Mouse (Mus musculus): ENCODE results near the gene Habp2. TPM values are rescaled to one million over a fixed set of nuclear protein-coding genes. Genes with fewer than 3 reads are reported as not detected.

Habp2 gene
- polyA plus RNA-seq, 1 experiment from 2014 or later = not detected

GRCm38 (mm10) chr19:56297264-56297663 lies 10.3 kb downstream of the Habp2 start:
- Histone ChIP-seq H3K27ac (replicated peaks; ENCODE audit: low read depth, low read length) (no peak overlapping the region), H3K27me3 (ENCODE audit: control insufficient read depth, insufficient read depth, low read length) (no peaks in the 10 kb centered on the region), H3K4me1 (ENCODE audit: control insufficient read depth, insufficient read depth, low read length) (no peaks in the 10 kb centered on the region), H3K9me3 (replicated peaks; ENCODE audit: control insufficient read depth, low read length) (no peaks in the 10 kb centered on the region), H3K36me3 (replicated peaks; ENCODE audit: control insufficient read depth, insufficient read depth, low read depth, low read length) (no peaks in the 10 kb centered on the region), H3K4me3 (ENCODE audit: low read depth, low read length) (no peak overlapping the region), H3K9ac (replicated peaks; ENCODE audit: low read length) (no peak overlapping the region), H3K4me2 (ENCODE audit: low read depth, low read length) (no peak overlapping the region)
- DNase-seq (ENCODE audit: low spot score) = no peak
- WGBS = 71% methylated on average over 3 of the region's 3 CpGs
- ATAC-seq (replicated peaks; ENCODE audit: insufficient number of reproducible peaks, low FRiP score, low TSS enrichment, low read depth) = no peak

GRCm38 (mm10) chr19:56300835-56301234 lies 13.9 kb downstream of the Habp2 start:
- H3K4me3 ChIP-seq (ENCODE audit: low read depth, low read length) = no peak overlapping the region
- no peaks in the 10 kb centered on the region for H3K27me3 ChIP-seq (ENCODE audit: control insufficient read depth, insufficient read depth, low read length)
- WGBS = 65% methylated on average over 11 of the region's 11 CpGs
- H3K9me3 ChIP-seq (replicated peaks; ENCODE audit: control insufficient read depth, low read length) = no peaks in the 10 kb centered on the region
- H3K9ac ChIP-seq (replicated peaks; ENCODE audit: low read length) = no peak overlapping the region
- no peaks in the 10 kb centered on the region for H3K36me3 ChIP-seq (replicated peaks; ENCODE audit: control insufficient read depth, insufficient read depth, low read depth, low read length)
- no peak overlapping the region for H3K4me2 ChIP-seq (ENCODE audit: low read depth, low read length)
- H3K4me1 ChIP-seq (ENCODE audit: control insufficient read depth, insufficient read depth, low read length) = no peaks in the 10 kb centered on the region
- DNase-seq (ENCODE audit: low spot score) = no peak
- no peak for ATAC-seq (replicated peaks; ENCODE audit: insufficient number of reproducible peaks, low FRiP score, low TSS enrichment, low read depth)
- H3K27ac ChIP-seq (replicated peaks; ENCODE audit: low read depth, low read length) = no peak overlapping the region

GRCm38 (mm10) chr19:56316531-56316930 lies 29.6 kb downstream of the Habp2 start:
- H3K9ac ChIP-seq (replicated peaks; ENCODE audit: low read length) = no peak overlapping the region
- H3K27ac ChIP-seq (replicated peaks; ENCODE audit: low read depth, low read length) = no peak overlapping the region
- no peaks in the 10 kb centered on the region for H3K27me3 ChIP-seq (ENCODE audit: control insufficient read depth, insufficient read depth, low read length)
- H3K4me3 ChIP-seq (ENCODE audit: low read depth, low read length) = no peak overlapping the region
- 78% methylated on average over 3 of the region's 3 CpGs for WGBS
- no peak overlapping the region for H3K4me2 ChIP-seq (ENCODE audit: low read depth, low read length)
- no peaks in the 10 kb centered on the region for H3K36me3 ChIP-seq (replicated peaks; ENCODE audit: control insufficient read depth, insufficient read depth, low read depth, low read length)
- no peak for DNase-seq (ENCODE audit: low spot score)
- ATAC-seq (replicated peaks; ENCODE audit: insufficient number of reproducible peaks, low FRiP score, low TSS enrichment, low read depth) = no peak
- H3K4me1 ChIP-seq (ENCODE audit: control insufficient read depth, insufficient read depth, low read length) = 0 out of 2 replicates have a peak, but pooled peaks cover 3% of the 10 kb centered on the region
- no peaks in the 10 kb centered on the region for H3K9me3 ChIP-seq (replicated peaks; ENCODE audit: control insufficient read depth, low read length)

GRCm38 (mm10) chr19:56319219-56319618 lies 32.3 kb downstream of the Habp2 start:
- Histone ChIP-seq H3K9me3 (replicated peaks; ENCODE audit: control insufficient read depth, low read length) (no peaks in the 10 kb centered on the region), H3K9ac (replicated peaks; ENCODE audit: low read length) (no peak overlapping the region), H3K4me2 (ENCODE audit: low read depth, low read length) (no peak overlapping the region), H3K4me3 (ENCODE audit: low read depth, low read length) (no peak overlapping the region), H3K27ac (replicated peaks; ENCODE audit: low read depth, low read length) (no peak overlapping the region), H3K27me3 (ENCODE audit: control insufficient read depth, insufficient read depth, low read length) (no peaks in the 10 kb centered on the region), H3K4me1 (ENCODE audit: control insufficient read depth, insufficient read depth, low read length) (0 out of 2 replicates have a peak, but pooled peaks cover 3% of the 10 kb centered on the region), H3K36me3 (replicated peaks; ENCODE audit: control insufficient read depth, insufficient read depth, low read depth, low read length) (no peaks in the 10 kb centered on the region)
- no peak for DNase-seq (ENCODE audit: low spot score)
- no peak for ATAC-seq (replicated peaks; ENCODE audit: insufficient number of reproducible peaks, low FRiP score, low TSS enrichment, low read depth)
- whole genome bisulfite sequencing = 92% methylated on average over 7 of the region's 7 CpGs

GRCm38 (mm10) chr19:56319629-56320028 lies 32.7 kb downstream of the Habp2 start:
- WGBS = 86% methylated on average over 6 of the region's 6 CpGs
- H3K4me2 ChIP-seq (ENCODE audit: low read depth, low read length) = no peak overlapping the region
- no peaks in the 10 kb centered on the region for H3K36me3 ChIP-seq (replicated peaks; ENCODE audit: control insufficient read depth, insufficient read depth, low read depth, low read length)

GRCm38 (mm10) chr19:56320186-56320860 lies 33.4 kb downstream of the Habp2 start:
- H3K36me3 ChIP-seq (replicated peaks; ENCODE audit: control insufficient read depth, insufficient read depth, low read depth, low read length) = no peaks in the 10 kb centered on the region
- DNase-seq (ENCODE audit: low spot score) = peak; percentile 63
- no peaks in the 10 kb centered on the region for H3K9me3 ChIP-seq (replicated peaks; ENCODE audit: control insufficient read depth, low read length)
- no peak overlapping the region for H3K4me3 ChIP-seq (ENCODE audit: low read depth, low read length)
- 0 out of 2 replicates have a peak, but pooled peaks have one; percentile 15 for ATAC-seq (replicated peaks; ENCODE audit: insufficient number of reproducible peaks, low FRiP score, low TSS enrichment, low read depth)
- H3K9ac ChIP-seq (replicated peaks; ENCODE audit: low read length) = peak overlapping the region; percentile 53
- H3K4me1 ChIP-seq (ENCODE audit: control insufficient read depth, insufficient read depth, low read length) = 0 out of 2 replicates have a peak, but pooled peaks cover 3% of the 10 kb centered on the region
- peak overlapping the region; percentile 34 for H3K4me2 ChIP-seq (ENCODE audit: low read depth, low read length)
- no peaks in the 10 kb centered on the region for H3K27me3 ChIP-seq (ENCODE audit: control insufficient read depth, insufficient read depth, low read length)
- no peak overlapping the region for H3K27ac ChIP-seq (replicated peaks; ENCODE audit: low read depth, low read length)
- WGBS = 11% methylated on average over 26 of the region's 26 CpGs

More at GRCm38 (mm10) chr19:56319629-56320028, 32.7 kb downstream of the Habp2 start:
- Histone ChIP-seq H3K27me3 (ENCODE audit: control insufficient read depth, insufficient read depth, low read length) (no peaks in the 10 kb centered on the region), H3K9ac (replicated peaks; ENCODE audit: low read length) (no peak overlapping the region), H3K27ac (replicated peaks; ENCODE audit: low read depth, low read length) (no peak overlapping the region), H3K4me1 (ENCODE audit: control insufficient read depth, insufficient read depth, low read length) (0 out of 2 replicates have a peak, but pooled peaks cover 3% of the 10 kb centered on the region), H3K9me3 (replicated peaks; ENCODE audit: control insufficient read depth, low read length) (no peaks in the 10 kb centered on the region), H3K4me3 (ENCODE audit: low read depth, low read length) (no peak overlapping the region)
- ATAC-seq (replicated peaks; ENCODE audit: insufficient number of reproducible peaks, low FRiP score, low TSS enrichment, low read depth) (no peak), DNase-seq (ENCODE audit: low spot score) (no peak)

- Histone ChIP-seq H3K4me2 (ENCODE audit: low read depth, low read length) (no peak overlapping the region), H3K36me3 (replicated peaks; ENCODE audit: control insufficient read depth, insufficient read depth, low read depth, low read length) (no peaks in the 10 kb centered on the region), H3K9ac (replicated peaks; ENCODE audit: low read length) (no peak overlapping the region), H3K27ac (replicated peaks; ENCODE audit: low read depth, low read length) (no peak overlapping the region), H3K27me3 (ENCODE audit: control insufficient read depth, insufficient read depth, low read length) (no peaks in the 10 kb centered on the region), H3K4me3 (ENCODE audit: low read depth, low read length) (no peak overlapping the region), H3K4me1 (ENCODE audit: control insufficient read depth, insufficient read depth, low read length) (peaks cover 6% of the 10 kb centered on the region; the same call in 1 of the 2 replicates), H3K9me3 (replicated peaks; ENCODE audit: control insufficient read depth, low read length) (no peaks in the 10 kb centered on the region)
- DNase-seq (ENCODE audit: low spot score) (no peak), ATAC-seq (replicated peaks; ENCODE audit: insufficient number of reproducible peaks, low FRiP score, low TSS enrichment, low read depth) (no peak)
- 64% methylated on average over 12 of the region's 12 CpGs for WGBS
Observed at GRCm38 (mm10) chr19:56321303-56321920, 34.5 kb downstream of the Habp2 start.

- H3K9ac ChIP-seq (replicated peaks; ENCODE audit: low read length) = no peak overlapping the region
- 67% methylated on average over 10 of the region's 10 CpGs for WGBS
- H3K27ac ChIP-seq (replicated peaks; ENCODE audit: low read depth, low read length) = no peak overlapping the region
- DNase-seq (ENCODE audit: low spot score) (no peak), ATAC-seq (replicated peaks; ENCODE audit: insufficient number of reproducible peaks, low FRiP score, low TSS enrichment, low read depth) (no peak)
- no peaks in the 10 kb centered on the region for H3K9me3 ChIP-seq (replicated peaks; ENCODE audit: control insufficient read depth, low read length)
- H3K27me3 ChIP-seq (ENCODE audit: control insufficient read depth, insufficient read depth, low read length) = no peaks in the 10 kb centered on the region
- H3K4me2 ChIP-seq (ENCODE audit: low read depth, low read length) = no peak overlapping the region
- no peak overlapping the region for H3K4me3 ChIP-seq (ENCODE audit: low read depth, low read length)
- peaks cover 3% of the 10 kb centered on the region; the same call in 1 of the 2 replicates for H3K4me1 ChIP-seq (ENCODE audit: control insufficient read depth, insufficient read depth, low read length)
- H3K36me3 ChIP-seq (replicated peaks; ENCODE audit: control insufficient read depth, insufficient read depth, low read depth, low read length) = no peaks in the 10 kb centered on the region
Observed at GRCm38 (mm10) chr19:56325676-56326075, 38.7 kb downstream of the Habp2 start.

All from embryonic facial prominence, embryonic 11.5 days (tissue).